Mouse (Mus musculus) intestine, embryonic 16.5 days (tissue): ENCODE measurements around the gene Isg15. TPM values are rescaled to one million over a fixed set of nuclear protein-coding genes. Genes with fewer than 3 reads are reported as not detected.

Source experiments
- ATAC-seq: fragments of 200-750 bp; cut with Nextera tagmentation; 2 replicates; pipeline ENCODE4 v1.8.0; 2017; ENCODE audit warnings: moderate TSS enrichment, moderate library complexity
- H3K27ac ChIP-seq: fragments of 300-500 bp; sonication (generic); 2 replicates; pipeline ENCODE4 v1.5.1; 2014; ENCODE audit warnings: mild to moderate bottlenecking, low read length
- H3K27me3 ChIP-seq: fragments of 300-500 bp; sonication (generic); replicated peaks from 2 replicates; pipeline ENCODE4 v1.6.1; 2014; ENCODE audit warnings: low read length, control low read depth, mixed read lengths; ENCODE audit not compliant: control insufficient read depth, insufficient read depth
- H3K36me3 ChIP-seq: fragments of 300-500 bp; sonication (generic); 2 replicates; pipeline ENCODE4 v1.6.1; 2014; ENCODE audit warnings: low read length, control low read depth; ENCODE audit not compliant: control insufficient read depth, insufficient read depth
- H3K4me1 ChIP-seq: fragments of 300-500 bp; sonication (generic); 2 replicates; pipeline ENCODE4 v1.6.1; 2014; ENCODE audit warnings: low read length, control low read depth, mixed read lengths; ENCODE audit not compliant: control insufficient read depth, insufficient read depth
- H3K4me2 ChIP-seq: fragments of 300-500 bp; sonication (generic); 2 replicates; pipeline ENCODE4 v1.6.1; 2014; ENCODE audit warnings: low read depth, low read length, control low read depth
- H3K4me3 ChIP-seq: fragments of 300-500 bp; sonication (generic); 2 replicates; pipeline ENCODE4 v1.5.1; 2014; ENCODE audit warnings: mild to moderate bottlenecking, low read length
- H3K9ac ChIP-seq: fragments of 300-500 bp; sonication (generic); 2 replicates; pipeline ENCODE4 v1.6.1; 2014; ENCODE audit warnings: low read depth, low read length
- H3K9me3 ChIP-seq: fragments of 300-500 bp; sonication (generic); 2 replicates; pipeline ENCODE4 v1.6.1; 2016; ENCODE audit warnings: low read length, control low read depth; ENCODE audit not compliant: control insufficient read depth
- WGBS: fragments of 180-500 bp; shearing (Covaris S2); extraction: QIAGEN DNeasy Blood & Tissue Kit; methylation state at CpG from one replicate; pipeline ENCODE4 v1.1.7; 2014; 5-methylcytosine and 5-hydroxymethylcytosine counted together
- polyA plus RNA-seq: library from polyadenylated mRNA; unstranded; fragments of >200 nt; fragmentation: Nextera tagmentation; extraction: Ambion mirVana; gene quantifications from 2 replicates; pipeline ENCODE4 v1.2.1, GENCODE M21; 2015

Gene Isg15
- polyA plus RNA-seq, 1 experiment from 2014 or later: 1.8 TPM

GRCm38 (mm10) chr4:156227752-156228392, 27.3 kb upstream of the Isg15 start:
- H3K4me1 ChIP-seq: peaks cover 17% of the 10 kb centered on the region
- H3K4me2 ChIP-seq: peak overlapping the region; percentile 43
- no peaks in the 10 kb centered on the region for H3K9me3 ChIP-seq
- no peaks in the 10 kb centered on the region for H3K27me3 ChIP-seq
- WGBS: 31% methylated on average over 18 of the region's 18 CpGs
- H3K9ac ChIP-seq: peak overlapping the region; percentile 42
- no peak overlapping the region for H3K27ac ChIP-seq
- ATAC-seq: peak; percentile 62
- H3K36me3 ChIP-seq: peaks cover 4% of the 10 kb centered on the region
- peak overlapping the region; percentile 34 for H3K4me3 ChIP-seq

GRCm38 (mm10) chr4:156224276-156224675, 23.7 kb upstream of the Isg15 start:
- Histone ChIP-seq H3K36me3 (no peaks in the 10 kb centered on the region), H3K9ac (no peak overlapping the region), H3K4me1 (peaks cover 17% of the 10 kb centered on the region), H3K9me3 (no peaks in the 10 kb centered on the region), H3K4me3 (no peak overlapping the region), H3K27me3 (no peaks in the 10 kb centered on the region), H3K27ac (no peak overlapping the region), H3K4me2 (no peak overlapping the region)
- ATAC-seq: no peak
- WGBS: 73% methylated on average over 2 of the region's 2 CpGs

GRCm38 (mm10) chr4:156219936-156220335, 19.3 kb upstream of the Isg15 start:
- ATAC-seq: no peak

GRCm38 (mm10) chr4:156217838-156218237, 17.2 kb upstream of the Isg15 start:
- H3K36me3 ChIP-seq: no peaks in the 10 kb centered on the region
- no peaks in the 10 kb centered on the region; the same call in 1 of the 2 replicates for H3K27me3 ChIP-seq
- 79% methylated on average over 16 of the region's 16 CpGs for WGBS
- no peak for ATAC-seq
- H3K4me2 ChIP-seq: no peak overlapping the region
- H3K9me3 ChIP-seq: no peaks in the 10 kb centered on the region
- no peaks in the 10 kb centered on the region for H3K4me1 ChIP-seq
- H3K27ac ChIP-seq: no peak overlapping the region
- no peak overlapping the region for H3K4me3 ChIP-seq
- H3K9ac ChIP-seq: no peak overlapping the region

More at GRCm38 (mm10) chr4:156219936-156220335, 19.3 kb upstream of the Isg15 start:
- Histone ChIP-seq H3K4me3 (no peak overlapping the region), H3K27ac (no peak overlapping the region), H3K9ac (no peak overlapping the region), H3K4me2 (no peak overlapping the region), H3K9me3 (no peaks in the 10 kb centered on the region), H3K27me3 (no peaks in the 10 kb centered on the region; the same call in 1 of the 2 replicates), H3K36me3 (no peaks in the 10 kb centered on the region), H3K4me1 (no peaks in the 10 kb centered on the region)
- 89% methylated on average over 11 of the region's 11 CpGs for WGBS

- Histone ChIP-seq H3K27ac (no peak overlapping the region), H3K9me3 (no peaks in the 10 kb centered on the region), H3K4me2 (no peak overlapping the region), H3K36me3 (no peaks in the 10 kb centered on the region), H3K4me3 (no peak overlapping the region), H3K9ac (no peak overlapping the region), H3K4me1 (no peaks in the 10 kb centered on the region), H3K27me3 (no peaks in the 10 kb centered on the region; the same call in 1 of the 2 replicates)
- no peak for ATAC-seq
- 78% methylated on average over 16 of the region's 16 CpGs for WGBS
Observed at GRCm38 (mm10) chr4:156217022-156217669, 16.5 kb upstream of the Isg15 start.

- Histone ChIP-seq H3K36me3 (no peaks in the 10 kb centered on the region), H3K9me3 (no peaks in the 10 kb centered on the region), H3K4me3 (no peak overlapping the region), H3K9ac (no peak overlapping the region), H3K27me3 (no peaks in the 10 kb centered on the region; the same call in 1 of the 2 replicates), H3K4me2 (no peak overlapping the region), H3K4me1 (no peaks in the 10 kb centered on the region), H3K27ac (no peak overlapping the region)
- ATAC-seq: no peak
- 81% methylated on average over 2 of the region's 2 CpGs for WGBS
Observed at GRCm38 (mm10) chr4:156216196-156216595, 15.6 kb upstream of the Isg15 start.

- no peak within 1 kb of the TSS for H3K9ac ChIP-seq
- ATAC-seq: no peak
- no peak within 1 kb of the TSS for H3K4me2 ChIP-seq
- H3K36me3 ChIP-seq: no peaks in the 10 kb centered on the region
- H3K9me3 ChIP-seq: no peaks in the 10 kb centered on the region
- WGBS: 71% methylated on average over 4 of the region's 4 CpGs
- no peak within 1 kb of the TSS for H3K4me3 ChIP-seq
- no peak within 1 kb of the TSS for H3K27ac ChIP-seq
- H3K27me3 ChIP-seq: no peaks in the 10 kb centered on the region; the same call in 1 of the 2 replicates
- H3K4me1 ChIP-seq: no peaks in the 10 kb centered on the region
Observed at GRCm38 (mm10) chr4:156215649-156216048, 15.0 kb upstream of the Isg15 start, which contains the start of gene Perm1. Perm1 (plus strand) TSS chr4:156215868.

GRCm38 (mm10) chr4:156213134-156213533, 12.5 kb upstream of the Isg15 start:
- Histone ChIP-seq H3K4me1 (no peaks in the 10 kb centered on the region), H3K36me3 (no peaks in the 10 kb centered on the region), H3K27ac (no peak overlapping the region), H3K4me3 (no peak overlapping the region), H3K27me3 (no peaks in the 10 kb centered on the region), H3K9me3 (no peaks in the 10 kb centered on the region), H3K4me2 (no peak overlapping the region), H3K9ac (no peak overlapping the region)
- 91% methylated on average over 13 of the region's 13 CpGs for WGBS
- no peak for ATAC-seq

- Histone ChIP-seq H3K4me1 (no peaks in the 10 kb centered on the region), H3K9ac (no peak overlapping the region), H3K27me3 (peaks cover 2% of the 10 kb centered on the region; the same call in 1 of the 2 replicates), H3K36me3 (no peaks in the 10 kb centered on the region), H3K27ac (no peak overlapping the region), H3K4me2 (no peak overlapping the region), H3K4me3 (no peak overlapping the region), H3K9me3 (no peaks in the 10 kb centered on the region)
- ATAC-seq: no peak
- 67% methylated on average over 13 of the region's 13 CpGs for WGBS
Observed at GRCm38 (mm10) chr4:156209963-156210635, 9.5 kb upstream of the Isg15 start.
